Mouse (Mus musculus): ENCODE results near the gene Clasp1. TPM values are rescaled to one million over a fixed set of nuclear protein-coding genes. Genes with fewer than 3 reads are reported as not detected.
A peak's percentile ranks its signal among the peaks of the same experiment; 100 is the strongest.

Gene Clasp1
- 40.7 and 55.8 TPM in 2 replicates for total RNA-seq (2015; ENCODE audit: low replicate concordance)
- total RNA-seq (2017; ENCODE audit: low replicate concordance) = 34.4 and 45.4 TPM in 2 replicates

- ATAC-seq (replicated peaks; ENCODE audit: low FRiP score, poor library complexity, severe bottlenecking) = peak; percentile 92
These were observed at the start of gene Clasp1 for GRCm38 (mm10) chr1:118388757-118389453. Gene Clasp1, plus strand, starts transcription at chr1:118389058.

GRCm38 (mm10) chr1:118343649-118344435 lies 45.0 kb upstream of the Clasp1 start:
- ATAC-seq (replicated peaks; ENCODE audit: low FRiP score, poor library complexity, severe bottlenecking) = no peak

GRCm38 (mm10) chr1:118349922-118350321 lies 38.9 kb upstream of the Clasp1 start:
- no peak for ATAC-seq (replicated peaks; ENCODE audit: low FRiP score, poor library complexity, severe bottlenecking)

- ATAC-seq (replicated peaks; ENCODE audit: low FRiP score, poor library complexity, severe bottlenecking) = 0 out of 2 replicates have a peak, but pooled peaks have one; percentile 10
These were observed 29.6 kb upstream of the Clasp1 start for GRCm38 (mm10) chr1:118359071-118359761.

DNA sequence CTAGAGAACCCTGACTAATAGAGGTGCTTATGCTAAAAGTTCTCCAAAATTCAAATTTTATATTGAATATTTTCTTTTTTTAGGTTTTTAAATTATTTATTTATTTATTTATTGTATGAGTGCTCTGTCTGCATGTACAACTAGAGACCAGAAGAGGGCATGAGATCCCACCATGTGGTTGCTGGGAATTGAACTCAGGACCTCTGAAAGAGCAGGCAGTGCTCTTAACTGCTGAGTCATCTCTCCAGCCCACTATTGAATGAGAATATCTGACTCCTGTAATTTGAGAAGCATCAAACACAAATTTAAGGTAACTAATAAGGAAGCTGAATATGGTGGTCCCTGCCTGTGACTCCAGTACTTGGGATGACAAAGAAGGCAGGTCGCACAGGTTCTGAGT lies 20.9 kb upstream of the Clasp1 start:
- no peak for ATAC-seq (replicated peaks; ENCODE audit: low FRiP score, poor library complexity, severe bottlenecking)

GRCm38 (mm10) chr1:118368721-118369461 lies 20.0 kb upstream of the Clasp1 start:
- ATAC-seq (replicated peaks; ENCODE audit: low FRiP score, poor library complexity, severe bottlenecking) = no peak

- ATAC-seq (replicated peaks; ENCODE audit: low FRiP score, poor library complexity, severe bottlenecking) = no peak
These were observed 11.1 kb upstream of the Clasp1 start for GRCm38 (mm10) chr1:118377784-118378183.

DNA sequence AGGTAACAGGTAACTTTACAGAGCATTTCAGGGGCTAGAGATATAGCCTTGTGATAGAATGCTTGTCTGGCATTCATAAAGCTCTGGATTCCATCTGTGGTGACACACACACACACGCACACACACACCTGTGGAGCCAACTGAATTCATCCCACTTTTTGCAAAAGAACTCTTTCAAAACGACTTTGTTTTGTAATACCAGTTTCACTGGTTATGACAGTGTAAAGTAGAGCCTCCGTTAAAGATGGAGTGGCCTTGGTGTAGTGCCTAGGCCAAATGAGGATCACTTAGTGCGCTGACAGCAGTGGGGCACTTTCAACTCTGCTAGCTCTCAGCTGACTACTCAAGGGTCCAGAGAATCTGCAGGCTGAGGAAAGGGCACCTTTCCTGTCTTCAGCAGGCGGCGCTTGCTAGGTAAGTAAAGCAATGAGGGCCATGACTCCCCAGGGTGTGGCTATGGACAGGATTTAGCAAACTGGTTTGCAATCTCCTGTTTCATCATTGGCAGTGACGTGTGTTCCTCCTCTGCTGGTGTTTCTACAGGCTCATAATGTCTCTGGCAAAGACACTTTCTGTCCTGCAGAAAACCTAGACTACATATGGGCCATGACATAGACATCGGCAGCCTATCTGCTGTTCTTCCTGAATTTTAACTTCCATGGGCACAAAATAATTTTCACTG lies 8.6 kb upstream of the Clasp1 start:
- ATAC-seq (replicated peaks; ENCODE audit: low FRiP score, poor library complexity, severe bottlenecking) = no peak

GRCm38 (mm10) chr1:118388127-118388756 lies 616 bp upstream of the Clasp1 start:
- ATAC-seq (replicated peaks; ENCODE audit: low FRiP score, poor library complexity, severe bottlenecking) = peak; percentile 25

- peak; percentile 15 for ATAC-seq (replicated peaks; ENCODE audit: low FRiP score, poor library complexity, severe bottlenecking)
These were observed 802 bp downstream of the Clasp1 start for GRCm38 (mm10) chr1:118389454-118390265.

DNA sequence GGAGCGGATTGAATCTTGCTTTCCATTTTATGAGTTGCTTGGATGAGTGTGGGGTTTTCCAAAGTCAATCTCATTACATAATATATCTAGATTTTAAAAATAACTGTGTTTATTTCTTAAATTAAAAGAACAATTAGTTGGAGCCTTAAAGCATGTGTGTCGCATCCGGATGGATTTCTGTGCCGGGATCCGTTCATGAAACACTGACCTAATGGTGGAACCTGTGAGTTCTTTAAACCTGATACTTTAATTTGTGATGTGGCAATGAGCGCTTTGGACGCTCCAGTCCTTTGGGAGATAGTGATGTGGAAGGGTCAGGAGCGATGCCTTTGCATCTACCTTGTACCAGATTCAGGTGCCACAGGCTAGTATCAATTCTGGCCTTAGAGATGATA lies 1.4 kb downstream of the Clasp1 start:
- ATAC-seq (replicated peaks; ENCODE audit: low FRiP score, poor library complexity, severe bottlenecking) = no peak

DNA sequence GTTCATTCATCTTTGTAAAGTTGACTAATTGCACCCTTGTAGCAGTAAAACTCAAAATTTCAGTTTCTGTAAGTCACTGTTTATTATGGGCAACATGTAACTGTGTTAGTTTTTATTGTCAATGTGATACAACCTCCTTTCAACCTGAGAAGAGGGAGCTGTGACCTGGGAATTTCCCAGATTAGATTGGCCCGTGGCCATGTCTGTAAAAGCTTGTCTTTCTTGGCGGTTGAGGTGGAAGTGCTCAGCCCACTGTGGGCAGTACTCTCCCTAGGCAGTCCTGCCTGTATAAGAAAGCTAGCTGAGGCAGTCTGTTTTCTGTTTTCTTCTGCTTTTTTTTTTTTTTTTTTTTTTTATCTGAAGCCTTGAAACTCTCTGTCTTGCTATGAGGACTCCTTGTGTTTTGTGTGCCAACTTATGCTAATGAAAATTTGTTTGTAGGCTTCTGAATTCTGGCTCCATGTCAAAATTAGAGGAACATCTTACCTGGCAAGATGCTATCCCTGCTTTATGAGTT lies 2.1 kb downstream of the Clasp1 start:
- ATAC-seq (replicated peaks; ENCODE audit: low FRiP score, poor library complexity, severe bottlenecking) = no peak

GRCm38 (mm10) chr1:118392246-118392645 lies 3.4 kb downstream of the Clasp1 start:
- ATAC-seq (replicated peaks; ENCODE audit: low FRiP score, poor library complexity, severe bottlenecking) = no peak

DNA sequence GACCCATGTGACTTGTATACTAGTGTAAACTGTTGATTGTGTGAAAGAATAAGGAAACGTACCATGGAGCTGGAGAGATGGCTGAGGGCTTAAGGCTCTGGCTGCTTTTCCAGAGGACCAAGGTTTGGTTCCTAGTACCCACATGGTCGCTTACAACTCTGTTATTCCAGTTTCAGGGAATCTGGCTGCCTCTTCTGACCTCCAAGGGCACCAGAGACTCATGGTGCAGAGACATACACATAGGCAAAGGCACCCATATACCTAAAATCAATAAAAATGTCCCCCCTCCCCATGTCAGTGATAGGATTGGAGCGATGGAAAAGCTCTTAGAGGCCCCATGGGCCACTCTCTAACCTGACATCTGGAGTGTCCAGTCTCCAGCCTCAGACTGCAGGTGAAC lies 5.1 kb downstream of the Clasp1 start:
- ATAC-seq (replicated peaks; ENCODE audit: low FRiP score, poor library complexity, severe bottlenecking) = no peak

- no peak for ATAC-seq (replicated peaks; ENCODE audit: low FRiP score, poor library complexity, severe bottlenecking)
These were observed 9.0 kb downstream of the Clasp1 start for GRCm38 (mm10) chr1:118397866-118398265.

DNA sequence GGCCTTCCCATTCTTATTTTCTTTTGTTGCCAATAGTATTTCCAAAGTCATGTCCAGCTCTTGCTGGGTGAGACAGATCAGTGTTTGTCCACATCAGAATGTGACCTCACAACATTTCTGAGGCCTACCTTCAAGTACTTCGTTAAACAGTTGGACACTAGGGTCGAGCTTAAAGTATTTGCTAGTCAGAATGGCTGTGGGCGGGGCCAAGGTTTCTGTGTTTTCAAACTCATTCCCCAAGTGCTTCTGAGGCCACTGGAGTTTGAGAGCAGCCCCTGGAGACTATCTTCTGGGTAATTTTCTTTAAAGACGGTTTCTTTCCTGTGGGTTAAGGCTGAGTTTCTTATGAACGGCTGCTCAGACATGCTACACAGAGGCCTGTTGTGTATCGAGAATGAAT lies 9.7 kb downstream of the Clasp1 start:
- no peak for ATAC-seq (replicated peaks; ENCODE audit: low FRiP score, poor library complexity, severe bottlenecking)

- no peak for ATAC-seq (replicated peaks; ENCODE audit: low FRiP score, poor library complexity, severe bottlenecking)
These were observed 10.9 kb downstream of the Clasp1 start for GRCm38 (mm10) chr1:118399625-118400310.
